Mouse (Mus musculus) midbrain, embryonic 12.5 days (tissue): ENCODE data around the gene Rgs8. TPM values are rescaled to one million over a fixed set of nuclear protein-coding genes. Genes with fewer than 3 reads are reported as not detected.

Experiments
- ATAC-seq: fragments of 200-750 bp; cut with Nextera tagmentation; 2 replicates; pipeline ENCODE4 v1.8.0; 2017; ENCODE audit warnings: low read depth, moderate TSS enrichment, moderate library complexity; ENCODE audit not compliant: low FRiP score
- H3K27ac ChIP-seq: fragments of 300-500 bp; sonication (generic); replicated peaks from 2 replicates; pipeline ENCODE4 v1.5.1; 2016; ENCODE audit warnings: mild to moderate bottlenecking
- H3K27me3 ChIP-seq: fragments of 300-500 bp; sonication (generic); 2 replicates; pipeline ENCODE4 v1.6.1; 2016; ENCODE audit warnings: mild to moderate bottlenecking
- H3K36me3 ChIP-seq: fragments of 300-500 bp; sonication (generic); 2 replicates; pipeline ENCODE4 v1.6.1; 2016
- H3K4me1 ChIP-seq: fragments of 300-500 bp; sonication (generic); 2 replicates; pipeline ENCODE4 v1.6.1; 2016
- H3K4me2 ChIP-seq: fragments of 300-500 bp; sonication (generic); replicated peaks from 2 replicates; pipeline ENCODE4 v1.6.1; 2016; ENCODE audit warnings: mild to moderate bottlenecking, moderate library complexity
- H3K4me3 ChIP-seq: fragments of 300-500 bp; sonication (generic); 2 replicates; pipeline ENCODE4 v1.5.1; 2016; ENCODE audit warnings: mild to moderate bottlenecking
- H3K9ac ChIP-seq: fragments of 300-500 bp; sonication (generic); replicated peaks from 2 replicates; pipeline ENCODE4 v1.6.1; 2016; ENCODE audit warnings: mild to moderate bottlenecking, moderate library complexity
- H3K9me3 ChIP-seq: fragments of 300-500 bp; sonication (generic); 2 replicates; pipeline ENCODE4 v1.6.1; 2016; ENCODE audit warnings: mild to moderate bottlenecking
- WGBS: fragments of 180-500 bp; shearing (Covaris S2); methylation state at CpG from one replicate; pipeline ENCODE4 v1.1.7; 2016; 5-methylcytosine and 5-hydroxymethylcytosine counted together
- polyA plus RNA-seq: library from polyadenylated mRNA; unstranded; fragments of >200 nt; fragmentation: Nextera tagmentation; extraction: Ambion mirVana; gene quantifications from 2 replicates; pipeline ENCODE4 v1.2.1, GENCODE M21; 2016

The Rgs8 gene
- polyA plus RNA-seq, 1 experiment from 2014 or later, result 24.5 TPM

- Histone ChIP-seq H3K9me3 (no peaks in the 10 kb centered on the region), H3K4me3 (no peak overlapping the region), H3K27me3 (peaks cover 2% of the 10 kb centered on the region; the same call in 1 of the 2 replicates), H3K36me3 (no peaks in the 10 kb centered on the region), H3K4me1 (peaks cover 25% of the 10 kb centered on the region), H3K9ac (no peak overlapping the region), H3K27ac (no peak overlapping the region), H3K4me2 (no peak overlapping the region)
- WGBS, result 55% methylated on average over 6 of the region's 6 CpGs
- ATAC-seq, result no peak
These were observed 24.8 kb downstream of the Rgs8 start for GRCm38 (mm10) chr1:153677635-153678034.

GRCm38 (mm10) chr1:153679147-153679546, 26.3 kb downstream of the Rgs8 start:
- Histone ChIP-seq H3K27ac (no peak overlapping the region), H3K36me3 (no peaks in the 10 kb centered on the region), H3K27me3 (no peaks in the 10 kb centered on the region; the same call in 1 of the 2 replicates), H3K4me1 (peaks cover 23% of the 10 kb centered on the region), H3K4me3 (no peak overlapping the region), H3K9me3 (no peaks in the 10 kb centered on the region), H3K4me2 (no peak overlapping the region), H3K9ac (0 out of 2 replicates have a peak overlapping the region, but pooled peaks have one; percentile 5)
- WGBS, result 62% methylated on average over 10 of the region's 10 CpGs
- ATAC-seq, result no peak

GRCm38 (mm10) chr1:153679653-153680052, 26.8 kb downstream of the Rgs8 start:
- no peak for ATAC-seq
- no peak overlapping the region for H3K4me3 ChIP-seq
- no peaks in the 10 kb centered on the region for H3K36me3 ChIP-seq
- no peak overlapping the region for H3K4me2 ChIP-seq
- H3K27me3 ChIP-seq, result no peaks in the 10 kb centered on the region; the same call in 1 of the 2 replicates
- no peak overlapping the region for H3K27ac ChIP-seq
- WGBS, result 62% methylated on average over 3 of the region's 3 CpGs
- 0 out of 2 replicates have a peak overlapping the region, but pooled peaks have one; percentile 5 for H3K9ac ChIP-seq
- no peaks in the 10 kb centered on the region for H3K9me3 ChIP-seq
- H3K4me1 ChIP-seq, result peaks cover 23% of the 10 kb centered on the region

- no peaks in the 10 kb centered on the region; the same call in 1 of the 2 replicates for H3K27me3 ChIP-seq
- ATAC-seq, result peak; percentile 48; the same call in 1 of the 2 replicates
- H3K4me1 ChIP-seq, result peaks cover 23% of the 10 kb centered on the region
- no peaks in the 10 kb centered on the region for H3K36me3 ChIP-seq
- no peak overlapping the region for H3K4me2 ChIP-seq
- WGBS, result 61% methylated on average over 6 of the region's 6 CpGs
- no peak overlapping the region for H3K9ac ChIP-seq
- H3K27ac ChIP-seq, result no peak overlapping the region
- H3K9me3 ChIP-seq, result no peaks in the 10 kb centered on the region
- H3K4me3 ChIP-seq, result no peak overlapping the region
These were observed 27.5 kb downstream of the Rgs8 start for GRCm38 (mm10) chr1:153680363-153680762.

GRCm38 (mm10) chr1:153681036-153681435, 28.2 kb downstream of the Rgs8 start:
- ATAC-seq, result no peak

GRCm38 (mm10) chr1:153683190-153683589, 30.4 kb downstream of the Rgs8 start:
- Histone ChIP-seq H3K36me3 (no peaks in the 10 kb centered on the region), H3K4me2 (no peak overlapping the region), H3K4me1 (peaks cover 20% of the 10 kb centered on the region), H3K27me3 (no peaks in the 10 kb centered on the region), H3K9ac (no peak overlapping the region), H3K9me3 (no peaks in the 10 kb centered on the region), H3K27ac (no peak overlapping the region), H3K4me3 (no peak overlapping the region)
- 74% methylated on average over 11 of the region's 11 CpGs for WGBS
- ATAC-seq, result no peak

More at GRCm38 (mm10) chr1:153681036-153681435, 28.2 kb downstream of the Rgs8 start:
- Histone ChIP-seq H3K27ac (no peak overlapping the region), H3K9me3 (no peaks in the 10 kb centered on the region), H3K36me3 (no peaks in the 10 kb centered on the region), H3K4me1 (peaks cover 23% of the 10 kb centered on the region), H3K4me2 (no peak overlapping the region), H3K4me3 (no peak overlapping the region), H3K9ac (no peak overlapping the region), H3K27me3 (no peaks in the 10 kb centered on the region; the same call in 1 of the 2 replicates)
- WGBS, result 89% methylated on average over 2 of the region's 2 CpGs

- Histone ChIP-seq H3K36me3 (no peaks in the 10 kb centered on the region), H3K27me3 (no peaks in the 10 kb centered on the region), H3K4me1 (0 out of 2 replicates have a peak, but pooled peaks cover 2% of the 10 kb centered on the region), H3K9ac (no peak overlapping the region), H3K9me3 (no peaks in the 10 kb centered on the region), H3K4me2 (no peak overlapping the region), H3K27ac (no peak overlapping the region), H3K4me3 (no peak overlapping the region)
- ATAC-seq, result no peak
- WGBS, result 67% methylated on average over 3 of the region's 3 CpGs
These were observed 32.8 kb downstream of the Rgs8 start for GRCm38 (mm10) chr1:153685630-153686029.

GRCm38 (mm10) chr1:153692526-153692925, 39.7 kb downstream of the Rgs8 start:
- no peak overlapping the region for H3K4me3 ChIP-seq
- 85% methylated on average over 6 of the region's 6 CpGs for WGBS

GRCm38 (mm10) chr1:153694372-153695120, 41.7 kb downstream of the Rgs8 start:
- Histone ChIP-seq H3K36me3 (peaks cover 24% of the 10 kb centered on the region; the same call in 1 of the 2 replicates), H3K27ac (no peak overlapping the region), H3K27me3 (no peaks in the 10 kb centered on the region; the same call in 1 of the 2 replicates), H3K4me2 (no peak overlapping the region), H3K9me3 (no peaks in the 10 kb centered on the region), H3K9ac (no peak overlapping the region), H3K4me3 (no peak overlapping the region), H3K4me1 (peaks cover 16% of the 10 kb centered on the region)
- no peak for ATAC-seq
- 92% methylated on average over 6 of the region's 6 CpGs for WGBS

More at GRCm38 (mm10) chr1:153692526-153692925, 39.7 kb downstream of the Rgs8 start:
- Histone ChIP-seq H3K27ac (no peak overlapping the region; the same call in 1 of the 2 replicates), H3K4me2 (no peak overlapping the region), H3K27me3 (no peaks in the 10 kb centered on the region; the same call in 1 of the 2 replicates), H3K4me1 (peaks cover 5% of the 10 kb centered on the region), H3K36me3 (peaks cover 24% of the 10 kb centered on the region; the same call in 1 of the 2 replicates), H3K9me3 (no peaks in the 10 kb centered on the region), H3K9ac (no peak overlapping the region)
- no peak for ATAC-seq

GRCm38 (mm10) chr1:153695398-153695797, 42.6 kb downstream of the Rgs8 start:
- Histone ChIP-seq H3K4me1 (peaks cover 16% of the 10 kb centered on the region), H3K9ac (no peak overlapping the region), H3K27me3 (no peaks in the 10 kb centered on the region; the same call in 1 of the 2 replicates), H3K9me3 (no peaks in the 10 kb centered on the region), H3K27ac (no peak overlapping the region), H3K36me3 (peaks cover 24% of the 10 kb centered on the region; the same call in 1 of the 2 replicates), H3K4me3 (no peak overlapping the region), H3K4me2 (no peak overlapping the region)
- WGBS, result 89% methylated on average over 10 of the region's 10 CpGs
- ATAC-seq, result no peak

GRCm38 (mm10) chr1:153696093-153696492, 43.3 kb downstream of the Rgs8 start:
- 93% methylated on average over 11 of the region's 11 CpGs for WGBS
- ATAC-seq, result no peak
- H3K4me2 ChIP-seq, result no peak overlapping the region

GRCm38 (mm10) chr1:153696541-153696940, 43.7 kb downstream of the Rgs8 start:
- Histone ChIP-seq H3K9ac (no peak overlapping the region), H3K36me3 (peaks cover 24% of the 10 kb centered on the region; the same call in 1 of the 2 replicates), H3K4me3 (no peak overlapping the region), H3K4me1 (peaks cover 12% of the 10 kb centered on the region), H3K4me2 (no peak overlapping the region), H3K9me3 (no peaks in the 10 kb centered on the region), H3K27me3 (no peaks in the 10 kb centered on the region; the same call in 1 of the 2 replicates), H3K27ac (no peak overlapping the region)
- 91% methylated on average over 4 of the region's 4 CpGs for WGBS
- ATAC-seq, result no peak

More at GRCm38 (mm10) chr1:153696093-153696492, 43.3 kb downstream of the Rgs8 start:
- peaks cover 16% of the 10 kb centered on the region for H3K4me1 ChIP-seq
- no peak overlapping the region for H3K9ac ChIP-seq
- no peaks in the 10 kb centered on the region for H3K9me3 ChIP-seq
- H3K27me3 ChIP-seq, result no peaks in the 10 kb centered on the region; the same call in 1 of the 2 replicates
- no peak overlapping the region for H3K27ac ChIP-seq
- H3K36me3 ChIP-seq, result peaks cover 24% of the 10 kb centered on the region; the same call in 1 of the 2 replicates
- H3K4me3 ChIP-seq, result no peak overlapping the region
